Mouse (Mus musculus) embryonic facial prominence, embryonic 14.5 days (tissue): Measurements from ENCODE around the gene Rasgrp2. TPM values are rescaled to one million over a fixed set of nuclear protein-coding genes. Genes with fewer than 3 reads are reported as not detected.

ENCODE experiments used
- ATAC-seq: fragments of 200-750 bp; cut with Nextera tagmentation; 2 replicates; pipeline ENCODE4 v1.8.0; 2017; ENCODE audit warnings: low read depth, moderate number of reproducible peaks, moderate TSS enrichment
- DNase-seq: peaks from one replicate; pipeline ENCODE4 v3.0.0-alpha.2; 2015; ENCODE audit warnings: low spot score
- H3K27ac ChIP-seq: fragments of 300-500 bp; sonication (generic); replicated peaks from 2 replicates; pipeline ENCODE4 v1.5.1; 2014; ENCODE audit warnings: low read depth, mild to moderate bottlenecking, low read length, moderate library complexity
- H3K27me3 ChIP-seq: fragments of 300-500 bp; sonication (generic); replicated peaks from 2 replicates; pipeline ENCODE4 v1.6.1; 2014; ENCODE audit warnings: low read length; ENCODE audit not compliant: control insufficient read depth, insufficient read depth
- H3K36me3 ChIP-seq: fragments of 300-500 bp; sonication (generic); 2 replicates; pipeline ENCODE4 v1.6.1; 2014; ENCODE audit warnings: low read length, mixed read lengths; ENCODE audit not compliant: control insufficient read depth, insufficient read depth
- H3K4me1 ChIP-seq: fragments of 300-500 bp; sonication (generic); 2 replicates; pipeline ENCODE4 v1.6.1; 2014; ENCODE audit warnings: antibody characterized with exemption, low read length; ENCODE audit not compliant: control insufficient read depth, insufficient read depth
- H3K4me2 ChIP-seq: fragments of 300-500 bp; sonication (generic); 2 replicates; pipeline ENCODE4 v1.6.1; 2014; ENCODE audit warnings: low read depth, mild to moderate bottlenecking, low read length, moderate library complexity, mixed read lengths
- H3K4me3 ChIP-seq: fragments of 300-500 bp; sonication (generic); 2 replicates; pipeline ENCODE4 v1.5.1; 2014; ENCODE audit warnings: low read depth, mild to moderate bottlenecking, low read length
- H3K9ac ChIP-seq: fragments of 300-500 bp; sonication (generic); 2 replicates; pipeline ENCODE4 v1.6.1; 2014; ENCODE audit warnings: low read depth, mild to moderate bottlenecking, low read length, moderate library complexity, mixed read lengths
- H3K9me3 ChIP-seq: fragments of 300-500 bp; sonication (generic); 2 replicates; pipeline ENCODE4 v1.6.1; 2016; ENCODE audit warnings: low read length; ENCODE audit not compliant: control insufficient read depth
- WGBS: fragments of 180-500 bp; shearing (Covaris S2); extraction: QIAGEN DNeasy Blood & Tissue Kit; methylation state at CpG from one replicate; pipeline ENCODE4 v1.1.7; 2014; 5-methylcytosine and 5-hydroxymethylcytosine counted together
- polyA plus RNA-seq: library from polyadenylated mRNA; unstranded; fragments of >200 nt; fragmentation: Nextera tagmentation; extraction: Ambion mirVana; gene quantifications from 2 replicates; pipeline ENCODE4 v1.2.1, GENCODE M21; 2014

Rasgrp2 gene
- polyA plus RNA-seq, 1 experiment from 2014 or later, result 48.2 TPM

GRCm38 (mm10) chr19:6424137-6424881 lies 25.2 kb downstream of the Rasgrp2 start:
- DNase-seq (no peak), ATAC-seq (no peak)
- H3K4me3 ChIP-seq, result no peak overlapping the region
- no peaks in the 10 kb centered on the region for H3K9me3 ChIP-seq
- no peak overlapping the region for H3K9ac ChIP-seq
- H3K4me1 ChIP-seq, result peaks cover 8% of the 10 kb centered on the region
- no peaks in the 10 kb centered on the region for H3K36me3 ChIP-seq
- H3K27ac ChIP-seq, result no peak overlapping the region
- no peak overlapping the region for H3K4me2 ChIP-seq
- WGBS, result 56% methylated on average over 7 of the region's 8 CpGs
- peaks cover 91% of the 10 kb centered on the region for H3K27me3 ChIP-seq

DNA sequence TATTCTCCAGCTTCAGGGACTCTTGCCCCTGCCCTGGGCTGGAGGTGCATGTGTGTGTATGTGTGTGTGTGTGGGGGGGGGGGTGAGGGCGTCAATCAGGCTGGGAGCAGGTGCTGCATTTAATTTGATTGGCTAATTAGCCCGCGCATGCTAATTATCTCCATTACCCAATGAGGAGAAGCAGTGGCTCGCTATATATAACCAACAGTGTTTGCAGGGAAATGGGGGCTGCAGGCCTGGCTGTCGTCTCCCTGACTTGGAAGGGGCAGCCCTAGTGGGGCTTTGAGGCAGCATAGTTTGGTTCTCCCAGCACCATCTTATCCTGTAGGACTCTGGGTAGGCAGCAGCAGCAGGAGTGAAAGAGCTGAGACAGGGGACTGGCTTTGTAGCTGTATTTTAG lies 26.5 kb downstream of the Rasgrp2 start:
- H3K9ac ChIP-seq, result no peak overlapping the region
- no peak overlapping the region for H3K4me2 ChIP-seq
- ATAC-seq (no peak), DNase-seq (no peak)
- H3K27me3 ChIP-seq, result peaks cover 91% of the 10 kb centered on the region
- no peak overlapping the region for H3K27ac ChIP-seq
- peaks cover 8% of the 10 kb centered on the region for H3K4me1 ChIP-seq
- no peak overlapping the region for H3K4me3 ChIP-seq
- WGBS, result 48% methylated on average over 4 of the region's 5 CpGs
- H3K9me3 ChIP-seq, result no peaks in the 10 kb centered on the region
- no peaks in the 10 kb centered on the region for H3K36me3 ChIP-seq

- H3K4me3 ChIP-seq, result no peak overlapping the region
- no peak overlapping the region for H3K9ac ChIP-seq
- H3K9me3 ChIP-seq, result no peaks in the 10 kb centered on the region
- DNase-seq, result peak; percentile 54
- peaks cover 8% of the 10 kb centered on the region for H3K4me1 ChIP-seq
- WGBS, result 29% methylated on average over 11 of the region's 13 CpGs
- H3K36me3 ChIP-seq, result no peaks in the 10 kb centered on the region
- no peak overlapping the region for H3K4me2 ChIP-seq
- H3K27ac ChIP-seq, result no peak overlapping the region
- H3K27me3 ChIP-seq, result peaks cover 87% of the 10 kb centered on the region
- ATAC-seq, result no peak
These were observed 27.8 kb downstream of the Rasgrp2 start for GRCm38 (mm10) chr19:6426703-6427500.

GRCm38 (mm10) chr19:6427653-6428434 lies 28.7 kb downstream of the Rasgrp2 start:
- peaks cover 85% of the 10 kb centered on the region for H3K27me3 ChIP-seq
- no peaks in the 10 kb centered on the region for H3K36me3 ChIP-seq
- H3K4me2 ChIP-seq, result peak overlapping the region; percentile 57
- H3K9ac ChIP-seq, result no peak overlapping the region
- no peak overlapping the region for H3K27ac ChIP-seq
- H3K4me1 ChIP-seq, result peaks cover 8% of the 10 kb centered on the region
- no peaks in the 10 kb centered on the region for H3K9me3 ChIP-seq
- DNase-seq, result peak; percentile 62
- peak overlapping the region; percentile 36 for H3K4me3 ChIP-seq
- WGBS, result 2% methylated on average over 34 of the region's 94 CpGs
- peak; percentile 34; the same call in 1 of the 2 replicates for ATAC-seq

DNA sequence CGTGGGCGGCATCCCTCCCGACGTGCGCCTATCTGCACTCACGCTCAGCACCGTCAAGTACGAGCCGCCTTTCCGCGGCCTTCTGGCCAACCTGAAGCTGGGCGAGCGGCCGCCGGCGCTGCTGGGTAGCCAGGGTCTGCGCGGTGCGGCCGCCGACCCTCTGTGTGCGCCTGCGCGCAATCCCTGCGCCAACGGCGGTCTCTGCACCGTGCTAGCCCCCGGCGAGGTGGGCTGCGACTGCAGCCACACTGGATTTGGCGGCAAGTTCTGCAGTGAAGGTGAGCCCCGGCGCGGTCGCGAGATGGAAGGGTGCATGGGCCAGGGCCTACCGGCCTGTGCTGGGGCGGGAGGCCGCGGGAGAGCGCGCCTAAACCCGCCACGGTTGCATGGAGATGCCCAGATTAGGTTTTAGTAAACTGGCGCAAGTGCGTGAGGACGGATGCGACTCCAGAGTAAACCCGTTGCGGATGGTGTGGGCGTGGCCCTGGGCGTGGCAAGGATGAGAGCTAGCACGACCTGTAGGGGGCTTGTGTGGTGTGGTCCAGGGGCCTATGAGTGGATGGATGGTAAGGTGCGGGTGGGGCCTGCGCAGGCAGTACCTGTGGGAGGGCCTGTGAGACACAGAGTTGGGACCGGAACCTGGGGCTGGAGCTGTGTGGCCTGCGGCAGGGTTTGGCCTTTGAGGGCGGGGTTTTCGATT lies 29.5 kb downstream of the Rasgrp2 start:
- H3K4me3 ChIP-seq, result peak overlapping the region; percentile 36
- H3K9ac ChIP-seq, result no peak overlapping the region
- peak overlapping the region; percentile 57 for H3K4me2 ChIP-seq
- H3K36me3 ChIP-seq, result no peaks in the 10 kb centered on the region
- DNase-seq, result peak; percentile 33
- ATAC-seq, result peak; percentile 58
- under 1% methylated on average over 51 of the region's 60 CpGs for WGBS
- no peaks in the 10 kb centered on the region for H3K9me3 ChIP-seq
- no peak overlapping the region for H3K27ac ChIP-seq
- H3K27me3 ChIP-seq, result peaks cover 79% of the 10 kb centered on the region
- H3K4me1 ChIP-seq, result peaks cover 8% of the 10 kb centered on the region

DNA sequence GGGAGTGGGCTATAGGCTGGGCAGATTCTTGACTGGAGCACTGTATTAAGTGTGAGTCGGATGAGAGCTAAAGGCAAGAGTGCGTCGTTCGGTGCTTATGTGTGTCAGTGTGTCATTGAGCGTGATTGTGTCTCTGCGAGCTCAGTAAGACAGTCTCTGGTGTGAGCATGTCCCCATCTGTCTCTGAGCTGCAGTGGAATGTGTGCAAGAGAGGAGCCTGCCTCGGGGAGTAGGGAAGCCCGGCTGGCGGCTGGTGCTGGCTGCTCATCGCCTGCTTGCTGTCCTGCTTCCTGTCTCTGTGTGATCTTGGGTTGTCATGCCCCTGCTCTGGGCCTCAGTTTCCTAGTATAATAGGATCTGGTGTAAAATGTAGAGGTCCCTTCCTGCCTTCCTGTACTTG lies 43.9 kb downstream of the Rasgrp2 start:
- Histone ChIP-seq H3K4me3 (no peak overlapping the region), H3K9me3 (no peaks in the 10 kb centered on the region), H3K9ac (no peak overlapping the region), H3K36me3 (no peaks in the 10 kb centered on the region), H3K4me2 (no peak overlapping the region), H3K27me3 (no peaks in the 10 kb centered on the region), H3K27ac (no peak overlapping the region), H3K4me1 (0 out of 2 replicates have a peak, but pooled peaks cover 4% of the 10 kb centered on the region)
- no peak for DNase-seq
- no peak for ATAC-seq
- WGBS, result 63% methylated on average over 9 of the region's 10 CpGs

DNA sequence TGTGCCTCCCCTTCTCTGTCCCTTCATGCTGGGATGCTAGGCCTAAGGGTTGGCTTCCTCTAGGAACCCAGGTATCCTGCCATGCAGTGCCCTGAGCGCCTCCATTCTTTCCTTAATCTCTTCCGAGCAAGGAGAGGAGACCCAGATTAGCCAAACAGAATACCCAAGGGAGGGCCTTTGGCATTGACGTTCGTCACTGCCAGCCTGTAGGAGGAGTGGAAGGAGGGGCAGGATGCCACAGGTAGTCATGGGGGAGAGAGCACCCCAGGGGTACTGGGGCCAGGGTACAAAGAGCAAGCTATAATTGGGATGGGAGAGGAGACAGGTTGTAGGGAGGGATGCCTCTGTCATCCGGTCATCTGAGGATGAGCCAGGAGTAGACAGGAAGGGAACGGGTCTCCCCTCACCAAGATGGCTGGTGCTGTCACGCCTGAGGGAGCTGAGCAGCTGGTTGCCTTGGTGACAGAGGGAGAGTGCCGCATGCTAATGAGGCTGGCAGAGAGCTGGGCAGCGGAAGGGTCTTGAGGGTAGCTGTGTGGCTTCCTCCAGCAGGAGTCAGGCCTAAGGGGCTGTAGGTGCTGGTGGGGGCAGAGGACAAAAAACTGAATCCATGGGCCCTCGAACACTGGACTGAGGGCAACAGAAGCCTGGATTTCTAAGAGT lies 46.8 kb downstream of the Rasgrp2 start:
- Histone ChIP-seq H3K36me3 (no peaks in the 10 kb centered on the region), H3K4me2 (no peak overlapping the region), H3K27me3 (no peaks in the 10 kb centered on the region), H3K4me1 (0 out of 2 replicates have a peak, but pooled peaks cover 4% of the 10 kb centered on the region), H3K4me3 (no peak overlapping the region), H3K9me3 (no peaks in the 10 kb centered on the region), H3K27ac (no peak overlapping the region), H3K9ac (no peak overlapping the region; the same call in 1 of the 2 replicates)
- DNase-seq (peak; percentile 54), ATAC-seq (peak; percentile 76; the same call in 1 of the 2 replicates)
- 35% methylated on average over 10 of the region's 10 CpGs for WGBS
